Mouse (Mus musculus) adrenal gland, adult 10 weeks (tissue): ENCODE measurements around the gene Cstl1. TPM values are rescaled to one million over a fixed set of nuclear protein-coding genes. Genes with fewer than 3 reads are reported as not detected.

Experiments used
- polyA plus RNA-seq: library from polyadenylated mRNA; stranded (reverse); fragments of 350-450 nt; fragmentation: Illumina TruSeq; extraction: RNeasy Lipid Tissue Mini Kit (QIAGEN cat#74804); gene quantifications from one replicate; pipeline ENCODE4 v1.2.3, GENCODE M21; 2014; ENCODE audit warnings: low read depth, low replicate concordance

Cstl1 gene
- polyA plus RNA-seq: not detected

GRCm38 (mm10) chr2:148750058-148750457 lies at the start of gene Cstl1:
Gene Cstl1 (plus strand): TSS chr2:148750358.

GRCm38 (mm10) chr2:148732327-148733000 lies 17.7 kb upstream of the Cstl1 start, which contains the start of gene Napb:
Gene Napb (minus strand): TSS chr2:148732467.

GRCm38 (mm10) chr2:148771397-148771796 lies 21.2 kb downstream of the Cstl1 start, which contains the start of gene Cst11:
Gene Cst11 (minus strand): TSS chr2:148771497.

GRCm38 (mm10) chr2:148781709-148782108 lies 31.6 kb downstream of the Cstl1 start, which contains the start of gene 8030411F24Rik:
Gene 8030411F24Rik (plus strand): TSS chr2:148782009.

GRCm38 (mm10) chr2:148789142-148789541 lies 39.0 kb downstream of the Cstl1 start, which contains the start of gene Cst12:
Gene Cst12 (plus strand): TSS chr2:148789361.

GRCm38 (mm10) chr2:148798485-148798884 lies 48.3 kb downstream of the Cstl1 start, which contains the start of gene Cst8:
Gene Cst8 (plus strand): TSS chr2:148798785.

Other genes with a start within 250 kb of the Cstl1 start
- 6.6 TPM for gene Nxt1, start 77.8 kb upstream of the Cstl1 start, polyA plus RNA-seq
- 46.9 TPM for gene Gzf1, start 69.3 kb upstream of the Cstl1 start, polyA plus RNA-seq
- 14.1 TPM for gene Napb, start 17.9 kb upstream of the Cstl1 start, polyA plus RNA-seq
- gene Cst11, start 21.1 kb downstream of the Cstl1 start, polyA plus RNA-seq: not detected
- not detected for gene 8030411F24Rik, start 31.7 kb downstream of the Cstl1 start, polyA plus RNA-seq
- gene Cst12, start 39.0 kb downstream of the Cstl1 start, polyA plus RNA-seq: not detected
- gene Cst8, start 48.4 kb downstream of the Cstl1 start, polyA plus RNA-seq: 132 TPM
- not detected for gene Cst13, start 69.7 kb downstream of the Cstl1 start, polyA plus RNA-seq
- gene Cst9, start 84.8 kb downstream of the Cstl1 start, polyA plus RNA-seq: not detected
- gene 9230104L09Rik, start 114.7 kb downstream of the Cstl1 start, polyA plus RNA-seq: 2.6 TPM
- gene Cst3, start 125.3 kb downstream of the Cstl1 start, polyA plus RNA-seq: 48.5 TPM